Mouse (Mus musculus) bone marrow macrophage, adult 2 months (primary cell): ENCODE data around the gene Tmem81. TPM values are rescaled to one million over a fixed set of nuclear protein-coding genes. Genes with fewer than 3 reads are reported as not detected.
A peak's percentile ranks its signal among the peaks of the same experiment; 100 is the strongest.
"Not testable (repeated sequence)": the region's sequence is repeated elsewhere in the genome, so short reads cannot be mapped to it uniquely, and the experiment has no call there.

Source experiments
- H3K27ac ChIP-seq: 2 replicates; pipeline ENCODE4 v1.5.1; 2012; ENCODE audit warnings: low read depth, low read length; ENCODE audit not compliant: insufficient read depth
- H3K4me1 ChIP-seq: 2 replicates; pipeline ENCODE4 v1.6.1; 2012; ENCODE audit warnings: low read length; ENCODE audit not compliant: control insufficient read depth, insufficient read depth
- H3K4me3 ChIP-seq: 2 replicates; pipeline ENCODE4 v1.5.1; 2012; ENCODE audit warnings: mild to moderate bottlenecking, low read length, moderate library complexity; ENCODE audit not compliant: insufficient read depth
- CTCF ChIP-seq: IDR thresholded peaks from 2 replicates; pipeline ENCODE4 v1.5.1; 2012; ENCODE audit warnings: low read depth, mild to moderate bottlenecking, low read length, moderate library complexity
- POLR2A ChIP-seq: IDR thresholded peaks from 2 replicates; pipeline ENCODE4 v1.6.1; 2012; ENCODE audit warnings: mild to moderate bottlenecking, low read depth, low read length, borderline replicate concordance
- polyA plus RNA-seq: library from polyadenylated mRNA; stranded (reverse); fragments of >200 nt; gene quantifications from 2 replicates; pipeline ENCODE4 v1.2.4, GENCODE M21; 2012; ENCODE audit not compliant: missing spikeins, insufficient read depth, insufficient read length

Tmem81 gene
- 11.9 and 13.0 TPM in 2 replicates for polyA plus RNA-seq

DNA sequence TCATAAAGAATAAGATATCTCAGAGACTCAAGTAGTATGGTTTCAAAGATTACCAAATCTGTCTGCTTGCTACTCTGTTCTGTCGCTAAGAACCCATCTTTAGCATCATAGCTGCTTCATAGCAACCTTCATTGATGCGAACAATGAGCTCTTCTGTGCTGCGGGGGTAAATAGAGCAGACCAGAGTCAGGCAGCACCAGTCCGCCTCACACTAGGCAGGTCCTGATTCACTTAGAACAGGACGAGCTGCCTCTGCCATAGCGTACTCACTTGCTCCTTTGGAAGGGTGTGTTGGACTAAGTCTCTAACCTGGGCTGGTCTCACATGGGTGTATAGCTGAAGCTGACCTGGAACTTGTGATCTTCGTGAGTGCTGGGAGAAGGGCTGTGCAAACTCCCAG is at the start of gene Tmem81:
TSS of gene Tmem81 (plus strand) at position 173 of the 400 bp plus-strand sequence.
- TF ChIP-seq CTCF (no peak), POLR2A (no peak)
- Histone ChIP-seq H3K4me3 (no peak within 1 kb of the TSS), H3K4me1 (no peaks in the 10 kb centered on the region), H3K27ac (no peak within 1 kb of the TSS)

DNA sequence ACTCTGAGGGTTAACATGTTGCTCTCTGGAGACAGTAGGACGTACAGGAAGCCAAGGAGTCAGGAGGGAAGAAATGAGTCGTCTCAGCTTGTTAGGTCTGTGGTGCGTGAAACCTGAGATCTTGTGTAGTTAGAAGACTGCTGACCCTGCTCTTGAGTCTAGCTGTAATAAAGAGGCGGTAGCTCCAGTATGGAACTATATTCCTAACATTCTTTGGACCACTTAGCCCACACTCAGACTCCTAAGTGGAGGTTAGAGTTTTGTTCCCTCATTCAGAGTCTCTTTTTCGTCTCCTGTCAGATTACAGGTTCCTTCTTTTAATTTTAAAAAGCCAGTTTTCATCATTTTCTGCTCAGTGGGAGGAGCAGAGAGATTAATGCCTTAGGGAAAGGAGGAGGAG is 41.4 kb upstream of the Tmem81 start:
- H3K4me1 ChIP-seq, result peaks cover 16% of the 10 kb centered on the region
- no peak overlapping the region for H3K4me3 ChIP-seq
- TF ChIP-seq CTCF (no peak), POLR2A (no peak)
- no peak overlapping the region for H3K27ac ChIP-seq

DNA sequence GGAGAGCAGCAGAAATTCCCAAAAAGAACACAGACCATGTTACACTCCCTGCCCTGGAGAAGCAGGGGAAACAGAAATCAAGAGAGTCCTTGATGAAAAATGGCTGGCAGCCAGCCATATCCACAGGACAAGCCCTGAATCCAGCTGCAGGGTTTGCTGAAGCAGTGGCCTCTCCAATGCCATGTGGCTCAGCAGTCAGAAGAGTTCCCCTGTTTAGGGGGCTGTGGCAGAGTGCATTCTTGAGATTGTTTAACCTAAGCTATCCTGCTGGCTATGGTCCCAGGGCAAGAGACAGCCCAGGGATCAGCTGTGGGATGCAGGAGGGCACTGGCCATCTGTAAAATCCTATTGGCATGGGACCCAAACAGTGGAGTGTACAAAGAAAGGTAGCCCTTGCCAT is 37.1 kb upstream of the Tmem81 start:
- no peak overlapping the region for H3K27ac ChIP-seq
- TF ChIP-seq POLR2A (no peak), CTCF (no peak)
- no peak overlapping the region for H3K4me3 ChIP-seq
- peaks cover 26% of the 10 kb centered on the region for H3K4me1 ChIP-seq

DNA sequence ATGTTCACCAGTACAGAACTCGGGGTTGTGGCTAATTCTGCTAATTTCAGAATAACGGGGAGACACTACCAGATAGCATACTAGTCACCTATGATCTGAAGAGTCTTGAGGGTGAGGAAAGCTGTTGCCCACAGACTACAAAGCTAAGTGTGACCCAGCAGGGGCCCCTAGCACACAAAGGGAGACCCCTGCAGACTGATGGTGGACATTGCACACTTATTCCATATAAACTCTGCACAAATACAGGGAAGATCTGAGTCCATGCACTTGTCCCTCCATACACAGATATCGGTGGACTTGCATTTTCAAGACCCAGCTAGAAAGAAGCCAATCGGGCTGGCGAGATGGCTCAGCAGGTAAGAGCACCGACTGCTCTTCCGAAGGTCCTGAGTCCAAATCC is 36.5 kb upstream of the Tmem81 start:
- Histone ChIP-seq H3K4me3 (no peak overlapping the region), H3K4me1 (peaks cover 26% of the 10 kb centered on the region), H3K27ac (no peak overlapping the region)
- TF ChIP-seq CTCF (no peak), POLR2A (no peak)

DNA sequence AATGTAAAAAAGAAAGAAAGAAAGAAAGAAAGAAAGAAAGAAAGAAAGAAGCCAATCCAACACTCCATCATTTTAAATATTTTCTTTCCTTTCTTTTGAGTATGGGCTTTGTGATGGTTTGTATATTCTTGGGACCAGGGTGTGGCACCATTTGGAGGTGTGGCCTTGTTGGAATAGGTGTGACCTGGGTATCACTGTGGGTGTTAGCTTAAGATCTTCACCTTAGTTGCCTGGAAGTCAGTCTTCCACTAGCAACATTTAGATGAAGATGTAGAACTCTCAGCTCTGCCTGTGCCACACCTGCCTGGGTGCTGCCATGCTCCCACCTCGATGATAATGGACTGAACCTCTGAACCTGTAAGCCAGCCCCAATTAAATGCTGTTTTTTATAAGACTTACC is 36.0 kb upstream of the Tmem81 start:
- peaks cover 26% of the 10 kb centered on the region for H3K4me1 ChIP-seq
- not testable (repeated sequence) for H3K27ac ChIP-seq, H3K4me3 ChIP-seq

DNA sequence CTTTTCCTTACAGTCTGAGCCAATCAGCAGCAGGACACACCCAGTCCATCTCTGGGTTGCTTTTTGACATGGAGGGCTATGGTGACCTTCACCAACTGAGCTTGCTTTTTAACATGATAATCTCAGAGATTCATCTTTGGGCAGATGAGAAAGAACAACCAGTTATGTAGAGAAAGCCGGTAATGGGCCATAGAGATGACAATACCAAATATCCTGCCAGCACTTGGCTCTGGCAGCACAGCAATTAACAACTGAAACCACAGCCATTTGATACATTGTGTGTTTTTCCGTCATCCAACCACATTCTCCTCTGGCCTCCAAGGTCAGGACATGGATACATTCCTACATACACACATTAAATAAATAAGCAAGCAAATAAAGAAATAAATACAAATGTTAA is 35.0 kb upstream of the Tmem81 start:
- Histone ChIP-seq H3K4me1 (peaks cover 31% of the 10 kb centered on the region), H3K4me3 (no peak overlapping the region), H3K27ac (no peak overlapping the region)
- TF ChIP-seq POLR2A, result no peak
- no peak for TF ChIP-seq CTCF

DNA sequence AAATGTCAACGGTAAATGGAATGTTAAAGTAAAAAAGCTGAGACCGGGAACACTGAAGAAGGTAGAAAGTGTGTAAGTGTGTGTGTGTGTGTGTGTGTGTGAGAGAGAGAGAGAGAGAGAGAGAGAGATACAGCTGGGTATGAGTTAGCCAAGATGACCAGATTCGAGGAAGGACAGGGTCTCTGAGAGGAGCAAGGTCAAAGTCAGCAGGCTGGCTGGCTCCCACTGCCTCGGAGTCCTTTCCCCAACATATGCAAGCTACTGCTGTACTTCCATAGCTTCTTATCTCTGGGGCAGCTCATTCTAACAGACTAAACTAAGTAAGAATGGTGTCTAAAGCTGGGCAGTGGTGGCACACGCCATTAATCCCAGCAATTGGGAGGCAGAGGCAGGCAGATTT is 34.5 kb upstream of the Tmem81 start:
- TF ChIP-seq CTCF (no peak), POLR2A (no peak)
- Histone ChIP-seq H3K4me3 (no peak overlapping the region), H3K4me1 (peaks cover 31% of the 10 kb centered on the region), H3K27ac (no peak overlapping the region)

DNA sequence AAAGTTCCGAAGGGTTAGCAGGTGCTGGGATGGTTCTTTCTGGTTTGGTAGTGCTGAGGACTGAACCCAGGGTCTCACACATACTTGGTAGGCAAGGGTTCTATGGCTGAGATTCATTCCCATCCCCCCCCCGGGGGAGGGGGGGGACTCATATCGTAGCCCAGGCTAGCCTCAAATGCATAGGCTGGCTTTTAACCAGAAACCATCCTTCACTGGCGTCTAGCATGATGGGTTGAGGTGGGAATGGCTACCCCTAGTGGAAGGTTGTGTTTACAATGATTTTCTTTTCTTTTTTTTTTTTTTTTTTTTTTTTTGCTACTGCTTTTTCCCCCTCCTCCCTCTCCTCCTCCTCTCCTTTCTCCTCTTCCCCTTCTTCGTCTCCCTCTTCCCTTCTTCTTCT is 33.5 kb upstream of the Tmem81 start:
- no peak overlapping the region for H3K4me3 ChIP-seq
- H3K27ac ChIP-seq, result no peak overlapping the region
- H3K4me1 ChIP-seq, result peaks cover 28% of the 10 kb centered on the region
- TF ChIP-seq POLR2A, result no peak
- no peak for TF ChIP-seq CTCF

DNA sequence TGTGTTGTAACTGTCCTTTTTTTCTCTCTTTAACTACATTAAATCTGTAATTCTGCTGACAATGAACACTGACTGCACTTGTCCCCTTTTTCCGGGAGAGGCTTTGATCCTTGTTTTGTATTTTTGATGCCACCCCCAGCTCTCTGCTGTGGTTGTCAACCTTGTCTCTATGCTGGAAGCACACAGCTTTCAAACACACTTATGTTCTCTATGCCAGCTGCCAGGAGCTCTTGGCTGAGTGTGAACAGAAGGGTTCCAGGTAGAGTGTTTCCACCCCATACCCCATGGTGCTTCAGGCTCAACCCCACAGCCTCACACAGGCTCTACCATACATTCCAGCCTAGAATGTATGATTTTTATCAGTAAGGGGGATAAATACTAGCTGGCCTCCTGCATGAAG is 31.5 kb upstream of the Tmem81 start:
- Histone ChIP-seq H3K27ac (no peak overlapping the region), H3K4me3 (no peak overlapping the region), H3K4me1 (peaks cover 22% of the 10 kb centered on the region)
- TF ChIP-seq POLR2A (no peak), CTCF (no peak)

DNA sequence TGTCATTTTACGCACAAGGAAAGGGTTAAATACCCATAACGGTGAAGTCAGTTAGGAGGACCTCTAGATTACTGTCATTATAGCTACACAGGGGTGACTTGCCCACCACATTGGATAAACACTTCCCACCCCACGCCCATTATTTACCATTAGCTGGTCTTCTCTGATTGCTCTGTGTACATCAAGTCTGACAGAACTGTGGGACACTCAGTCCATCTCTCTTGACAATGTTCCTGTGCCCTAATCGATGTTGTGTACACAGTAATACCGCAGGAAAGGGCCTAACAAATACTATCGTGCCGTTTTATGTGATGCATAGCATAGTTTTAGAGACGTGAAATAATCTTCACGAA is 29.5 kb upstream of the Tmem81 start:
- Histone ChIP-seq H3K4me1 (peaks cover 15% of the 10 kb centered on the region), H3K4me3 (peak overlapping the region; percentile 98), H3K27ac (peak overlapping the region; percentile 23)
- TF ChIP-seq CTCF, result no peak
- TF ChIP-seq POLR2A, result no peak

DNA sequence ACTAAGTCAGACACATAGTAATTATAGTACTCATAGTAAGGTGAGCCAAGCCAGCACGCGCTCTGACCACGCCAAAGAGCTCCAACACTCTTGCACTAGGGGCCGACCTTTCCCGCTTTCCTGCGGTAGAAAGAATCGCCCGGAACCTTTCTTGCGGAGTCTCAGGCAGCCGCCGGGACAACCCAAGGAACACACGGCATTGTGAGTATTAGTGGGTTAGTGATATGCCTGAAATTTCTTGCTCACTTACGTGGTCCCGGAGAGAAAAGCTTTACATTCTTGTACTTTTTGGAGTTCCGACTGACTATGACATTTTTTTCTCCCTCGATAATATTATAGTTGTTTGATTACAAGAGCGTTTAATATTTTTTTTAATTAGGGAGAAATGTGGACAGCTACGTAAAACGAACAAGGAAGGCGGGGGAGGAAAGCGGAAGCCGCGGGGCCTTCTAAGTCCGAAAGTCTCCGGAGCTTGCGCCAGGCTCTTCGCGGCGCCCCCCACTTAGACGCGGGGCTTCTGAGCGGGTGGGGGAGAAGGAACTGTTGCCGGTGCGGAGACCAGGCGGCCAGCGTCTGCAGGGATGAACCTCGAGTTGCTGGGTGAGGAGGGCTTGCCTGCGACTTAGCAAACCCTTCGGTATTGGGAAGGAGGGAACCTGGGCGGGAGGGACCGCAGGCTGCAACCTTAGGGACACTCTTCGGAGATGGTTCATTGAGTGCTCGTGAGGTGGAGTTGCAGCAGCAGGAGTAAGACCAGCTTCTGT is 28.9 kb upstream of the Tmem81 start, which contains the start of gene Rbbp5:
TSS of gene Rbbp5 (plus strand) at position 438 of the 764 bp plus-strand sequence.
- peaks cover 15% of the 10 kb centered on the region for H3K4me1 ChIP-seq
- H3K27ac ChIP-seq, result peak within 1 kb of the TSS; percentile 57
- no peak for TF ChIP-seq CTCF
- peak; percentile 45; the same call in 1 of the 2 replicates for TF ChIP-seq POLR2A
- H3K4me3 ChIP-seq, result peak within 1 kb of the TSS; percentile 98
